28 mouse cellular contexts compared by ENCODE assay signal in the genomic region with DNA sequence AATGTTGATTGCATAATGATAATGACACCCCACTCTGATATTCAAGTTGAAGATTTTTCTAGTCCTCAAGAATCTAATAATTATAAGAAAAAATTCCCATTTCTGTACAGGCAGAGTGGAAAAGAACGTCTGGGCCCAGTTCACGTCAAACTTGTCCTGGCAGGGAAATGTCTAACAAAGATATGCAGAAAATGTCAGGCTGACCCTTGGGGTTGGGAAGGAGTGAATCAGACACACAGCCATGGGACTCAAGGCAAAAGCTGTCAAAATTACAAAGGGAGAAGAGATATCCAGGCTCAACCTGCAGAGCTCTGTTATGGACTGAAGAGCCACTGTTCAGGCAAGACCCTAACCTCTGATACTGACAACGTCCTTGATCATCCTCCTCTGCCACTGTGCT. TPM values are rescaled to one million over a fixed set of nuclear protein-coding genes. Genes with fewer than 3 reads are reported as not detected.
"Had no signal": no experiment of that assay in that cellular context is flagged by ENCODE, and none has a peak within 500 bp of the region (broad histone marks: within the 10 kb centered on the region; RNA-seq: fewer than 3 reads in every experiment).

No protein-coding gene starts in this region.

- H3K27me3 ChIP-seq: limb, embryonic 12.5 days; limb, embryonic 15.5 days; lung, embryonic 15.5 days; megakaryocyte, embryonic 14.5 days; midbrain, embryonic 13.5 days; neural tube, embryonic 13.5 days had no signal

- DNase-seq: kidney, adult 9 months; layer of hippocampus, postnatal 36 days; liver, postnatal 0 days; right cerebral cortex, adult 18-20 months; right cerebral cortex, postnatal 14 days; right cerebral cortex, postnatal 4 days; spleen, adult 18-20 months; thymus, adult 18-20 months; thymus, postnatal 36 days had no signal

- ATAC-seq: intestine, postnatal 0 days; liver, postnatal 0 days; midbrain, embryonic 13.5 days; midbrain, embryonic 16.5 days had no signal

- H3K27ac ChIP-seq: left cerebral cortex, adult 2 months; limb, embryonic 12.5 days; limb, embryonic 15.5 days; liver, embryonic 14.5 days; lung, embryonic 15.5 days; midbrain, embryonic 10.5 days; midbrain, embryonic 13.5 days; neural tube, embryonic 13.5 days had no signal

- H3K9me3 ChIP-seq: limb, embryonic 12.5 days; limb, embryonic 15.5 days; lung, embryonic 15.5 days; megakaryocyte, embryonic 14.5 days; midbrain, embryonic 10.5 days; midbrain, embryonic 13.5 days; neural tube, embryonic 13.5 days had no signal

- H3K4me3 ChIP-seq: left cerebral cortex, adult 2 months; limb, embryonic 12.5 days; limb, embryonic 15.5 days; lung, embryonic 15.5 days; megakaryocyte, embryonic 14.5 days; midbrain, embryonic 10.5 days; midbrain, embryonic 13.5 days; myocyte; neural tube, embryonic 13.5 days had no signal

- H3K9ac ChIP-seq: limb, embryonic 12.5 days; limb, embryonic 15.5 days; liver, embryonic 14.5 days; liver, postnatal 0 days; lung, embryonic 15.5 days; midbrain, embryonic 13.5 days; neural tube, embryonic 13.5 days had no signal

- H3K36me3 ChIP-seq: limb, embryonic 12.5 days; limb, embryonic 15.5 days; lung, embryonic 15.5 days; midbrain, embryonic 10.5 days; midbrain, embryonic 13.5 days; neural tube, embryonic 13.5 days had no signal

- H3K4me1 ChIP-seq: limb, embryonic 12.5 days; limb, embryonic 15.5 days; lung, embryonic 15.5 days; megakaryocyte, embryonic 14.5 days; midbrain, embryonic 10.5 days; midbrain, embryonic 13.5 days; neural tube, embryonic 13.5 days had no signal

- H3K4me2 ChIP-seq: limb, embryonic 12.5 days; limb, embryonic 15.5 days; liver, embryonic 11.5 days; lung, embryonic 15.5 days; midbrain, embryonic 13.5 days; neural tube, embryonic 13.5 days had no signal

RNA-seq across cellular contexts. Expression of a gene that starts 15.5 kb away (rescaled TPM):
- total RNA-seq: monocyte, adult 5-6 weeks; neutrophil, adult 5-6 weeks had no signal

RNA-seq across cellular contexts. Expression of a gene that starts 57.4 kb away (rescaled TPM):
- total RNA-seq: monocyte, adult 5-6 weeks; neutrophil, adult 5-6 weeks had no signal
- polyA plus RNA-seq: intestine, postnatal 0 days; kidney, embryonic 16.5 days; limb, embryonic 12.5 days; liver, embryonic 11.5 days; liver, embryonic 14.5 days; liver, postnatal 0 days; midbrain, embryonic 10.5 days; midbrain, embryonic 13.5 days; midbrain, embryonic 16.5 days; myocyte; neural tube, embryonic 13.5 days; stomach, embryonic 16.5 days; testis, adult 2 months; urinary bladder, adult 2 months had no signal
